Mouse (Mus musculus) midbrain, embryonic 13.5 days (tissue): ENCODE measurements around the gene Igf1r. TPM values are rescaled to one million over a fixed set of nuclear protein-coding genes. Genes with fewer than 3 reads are reported as not detected.

Experiments used
- ATAC-seq: fragments of 200-750 bp; cut with Nextera tagmentation; 2 replicates; pipeline ENCODE4 v1.8.0; 2017; ENCODE audit warnings: mild to moderate bottlenecking, moderate TSS enrichment, moderate library complexity
- H3K27ac ChIP-seq: fragments of 300-500 bp; sonication (generic); 2 replicates; pipeline ENCODE4 v1.5.1; 2015; ENCODE audit warnings: inconsistent platforms, mild to moderate bottlenecking, moderate library complexity
- H3K27me3 ChIP-seq: fragments of 300-500 bp; sonication (generic); 2 replicates; pipeline ENCODE4 v1.6.1; 2015; ENCODE audit warnings: mild to moderate bottlenecking, inconsistent platforms
- H3K36me3 ChIP-seq: fragments of 300-500 bp; sonication (generic); 2 replicates; pipeline ENCODE4 v1.6.1; 2015; ENCODE audit warnings: mild to moderate bottlenecking, inconsistent platforms
- H3K4me1 ChIP-seq: fragments of 300-500 bp; sonication (generic); replicated peaks from 2 replicates; pipeline ENCODE4 v1.6.1; 2015; ENCODE audit warnings: inconsistent platforms
- H3K4me2 ChIP-seq: fragments of 300-500 bp; sonication (generic); replicated peaks from 2 replicates; pipeline ENCODE4 v1.6.1; 2015; ENCODE audit warnings: moderate library complexity, mild to moderate bottlenecking, inconsistent platforms
- H3K4me3 ChIP-seq: fragments of 300-500 bp; sonication (generic); replicated peaks from 2 replicates; pipeline ENCODE4 v1.5.1; 2015; ENCODE audit warnings: mild to moderate bottlenecking, inconsistent platforms
- H3K9ac ChIP-seq: fragments of 300-500 bp; sonication (generic); replicated peaks from 2 replicates; pipeline ENCODE4 v1.6.1; 2015; ENCODE audit warnings: mild to moderate bottlenecking, inconsistent platforms
- H3K9me3 ChIP-seq: fragments of 300-500 bp; sonication (generic); 2 replicates; pipeline ENCODE4 v1.6.1; 2016; ENCODE audit warnings: mild to moderate bottlenecking, inconsistent platforms
- WGBS: fragments of 180-500 bp; shearing (Covaris S2); methylation state at CpG from one replicate; pipeline ENCODE4 v1.1.7; 2015; 5-methylcytosine and 5-hydroxymethylcytosine counted together
- polyA plus RNA-seq: library from polyadenylated mRNA; unstranded; fragments of >200 nt; fragmentation: Nextera tagmentation; extraction: Ambion mirVana; gene quantifications from 2 replicates; pipeline ENCODE4 v1.2.1, GENCODE M21; 2015

Gene Igf1r
- polyA plus RNA-seq, 1 experiment from 2014 or later, result 31.4 TPM

DNA sequence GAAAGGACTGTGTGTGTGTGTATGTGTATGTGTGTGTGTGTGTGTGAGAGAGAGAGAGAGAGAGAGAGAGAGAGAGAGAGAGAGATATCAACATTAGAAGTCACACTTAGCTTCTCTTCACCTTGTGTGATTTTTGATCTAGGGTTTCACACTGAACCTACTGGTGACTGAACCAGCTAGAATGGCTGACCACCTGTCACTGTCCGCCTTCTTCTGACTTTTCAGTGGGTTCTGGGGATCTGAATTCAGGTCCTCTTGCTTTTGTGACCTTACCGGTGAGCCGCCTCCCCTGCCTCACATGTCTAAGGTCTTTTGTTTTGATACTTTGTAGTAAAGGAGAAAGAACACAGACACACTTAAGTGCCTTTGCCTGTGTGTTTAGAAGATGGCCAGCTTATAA lies 118.4 kb downstream of the Igf1r start:
- Histone ChIP-seq H3K36me3 (no peaks in the 10 kb centered on the region), H3K9me3 (no peaks in the 10 kb centered on the region), H3K27ac (no peak overlapping the region), H3K4me3 (no peak overlapping the region), H3K27me3 (no peaks in the 10 kb centered on the region), H3K4me2 (no peak overlapping the region), H3K9ac (no peak overlapping the region), H3K4me1 (peaks cover 47% of the 10 kb centered on the region)
- 89% methylated on average over 3 of the region's 3 CpGs for WGBS
- no peak for ATAC-seq

- H3K27me3 ChIP-seq, result no peaks in the 10 kb centered on the region
- no peaks in the 10 kb centered on the region for H3K9me3 ChIP-seq
- no peak overlapping the region for H3K4me3 ChIP-seq
- H3K4me2 ChIP-seq, result no peak overlapping the region
- no peaks in the 10 kb centered on the region for H3K36me3 ChIP-seq
- no peak overlapping the region for H3K27ac ChIP-seq
- ATAC-seq, result no peak
- no peak overlapping the region for H3K9ac ChIP-seq
- 93% methylated on average over 11 of the region's 11 CpGs for WGBS
- H3K4me1 ChIP-seq, result peaks cover 47% of the 10 kb centered on the region
These were observed 119.1 kb downstream of the Igf1r start for GRCm38 (mm10) chr7:68071749-68072148.

- 0 out of 2 replicates have a peak, but pooled peaks have one; percentile 25 for ATAC-seq
- Histone ChIP-seq H3K36me3 (no peaks in the 10 kb centered on the region), H3K4me2 (no peak overlapping the region), H3K27me3 (no peaks in the 10 kb centered on the region), H3K4me1 (peaks cover 47% of the 10 kb centered on the region), H3K9ac (no peak overlapping the region), H3K4me3 (no peak overlapping the region), H3K27ac (no peak overlapping the region), H3K9me3 (no peaks in the 10 kb centered on the region)
- WGBS, result 78% methylated on average over 14 of the region's 14 CpGs
These were observed 120.2 kb downstream of the Igf1r start for GRCm38 (mm10) chr7:68072524-68073459.

DNA sequence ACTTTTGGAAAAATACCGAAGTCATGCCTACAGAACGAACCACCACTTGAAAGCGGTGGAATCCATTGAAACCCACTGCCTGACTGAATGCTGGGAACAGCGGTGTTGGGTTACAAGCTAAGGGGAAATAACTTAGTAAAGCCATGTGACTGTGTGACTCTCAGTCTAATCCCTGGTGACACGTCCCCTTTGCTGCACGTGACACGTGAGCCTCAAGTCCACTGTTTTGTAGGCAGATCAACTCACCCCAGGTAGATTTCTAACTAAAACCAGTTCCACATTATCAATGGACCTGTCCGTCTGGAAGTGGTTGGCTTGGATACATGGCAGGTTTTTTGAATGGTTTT lies 120.8 kb downstream of the Igf1r start:
- H3K9me3 ChIP-seq, result no peaks in the 10 kb centered on the region
- no peak overlapping the region for H3K4me3 ChIP-seq
- no peak overlapping the region for H3K4me2 ChIP-seq
- peaks cover 48% of the 10 kb centered on the region for H3K4me1 ChIP-seq
- no peaks in the 10 kb centered on the region for H3K27me3 ChIP-seq
- 32% methylated on average over 8 of the region's 8 CpGs for WGBS
- no peak overlapping the region for H3K27ac ChIP-seq
- H3K9ac ChIP-seq, result no peak overlapping the region
- no peaks in the 10 kb centered on the region for H3K36me3 ChIP-seq
- ATAC-seq, result 0 out of 2 replicates have a peak, but pooled peaks have one; percentile 31

DNA sequence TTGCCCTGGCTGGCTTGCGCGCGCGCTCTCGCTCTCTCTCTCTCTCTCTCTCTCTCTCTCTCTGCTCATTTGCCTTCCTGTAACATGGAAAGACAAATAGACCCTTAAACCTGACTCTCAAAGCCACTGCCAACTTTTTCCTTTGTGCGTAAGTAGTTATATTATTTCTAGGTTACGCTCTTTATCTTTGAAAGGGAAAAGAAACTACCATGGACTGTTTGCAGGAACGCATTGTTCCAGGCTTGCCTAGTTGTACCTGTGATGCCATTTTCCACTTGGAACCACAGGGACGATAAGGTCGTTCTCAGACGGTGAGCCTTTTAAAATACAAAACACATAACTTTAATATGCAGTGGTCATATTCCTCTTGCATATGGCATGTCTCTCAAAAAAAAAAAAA lies 122.1 kb downstream of the Igf1r start:
- Histone ChIP-seq H3K9me3 (no peaks in the 10 kb centered on the region), H3K4me3 (no peak overlapping the region), H3K4me1 (peaks cover 49% of the 10 kb centered on the region), H3K27me3 (no peaks in the 10 kb centered on the region), H3K9ac (no peak overlapping the region), H3K36me3 (no peaks in the 10 kb centered on the region), H3K4me2 (no peak overlapping the region), H3K27ac (no peak overlapping the region)
- WGBS, result 93% methylated on average over 11 of the region's 11 CpGs
- ATAC-seq, result no peak

- ATAC-seq, result no peak
- Histone ChIP-seq H3K36me3 (no peaks in the 10 kb centered on the region), H3K27me3 (no peaks in the 10 kb centered on the region), H3K4me1 (peaks cover 47% of the 10 kb centered on the region), H3K27ac (no peak overlapping the region), H3K9me3 (no peaks in the 10 kb centered on the region), H3K4me2 (no peak overlapping the region), H3K4me3 (no peak overlapping the region), H3K9ac (no peak overlapping the region)
- 81% methylated on average over 3 of the region's 3 CpGs for WGBS
These were observed 122.8 kb downstream of the Igf1r start for GRCm38 (mm10) chr7:68075401-68075800.

DNA sequence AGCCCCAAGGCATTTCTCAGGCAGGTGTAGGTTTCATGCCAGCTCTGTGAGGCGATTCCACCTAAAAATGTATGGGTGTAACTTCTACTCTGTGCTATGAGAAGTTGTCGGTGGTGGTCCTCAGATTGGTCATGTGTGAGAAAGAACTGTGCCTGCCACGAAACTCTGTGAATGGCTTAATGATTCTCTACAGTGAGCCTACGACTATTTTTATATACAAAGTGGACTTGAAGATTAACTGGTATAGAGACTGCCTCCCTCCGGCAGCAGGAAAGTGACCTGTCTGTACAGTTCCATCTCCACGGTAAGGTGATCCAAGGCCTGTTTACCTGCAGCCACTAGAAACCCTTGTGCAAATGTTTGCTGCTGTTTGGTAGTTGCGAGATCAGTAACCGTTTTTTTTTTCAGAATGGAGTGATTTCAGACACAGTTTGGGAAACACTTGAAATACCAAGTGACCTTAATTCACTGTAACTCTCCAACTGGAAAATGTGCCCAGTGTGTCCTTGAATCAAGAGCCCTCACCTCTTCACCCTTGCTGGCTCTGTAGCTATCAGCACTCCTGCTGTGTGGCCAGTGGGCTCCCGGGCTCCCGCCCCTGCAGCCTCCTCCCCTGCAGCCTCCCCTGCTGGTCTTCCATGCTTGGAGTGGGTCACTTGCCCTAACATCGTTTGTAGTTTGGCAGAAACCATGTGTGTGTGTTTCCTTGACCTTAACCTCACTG lies 127.7 kb downstream of the Igf1r start:
- H3K36me3 ChIP-seq, result no peaks in the 10 kb centered on the region
- no peak overlapping the region for H3K4me2 ChIP-seq
- H3K9ac ChIP-seq, result no peak overlapping the region
- H3K9me3 ChIP-seq, result no peaks in the 10 kb centered on the region
- ATAC-seq, result no peak
- H3K4me3 ChIP-seq, result no peak overlapping the region
- peaks cover 52% of the 10 kb centered on the region for H3K4me1 ChIP-seq
- no peaks in the 10 kb centered on the region for H3K27me3 ChIP-seq
- H3K27ac ChIP-seq, result no peak overlapping the region
- WGBS, result 53% methylated on average over 11 of the region's 11 CpGs

- no peak overlapping the region for H3K4me3 ChIP-seq
- H3K36me3 ChIP-seq, result no peaks in the 10 kb centered on the region
- under 1% methylated on average over 12 of the region's 12 CpGs for WGBS
- ATAC-seq, result peak; percentile 91
- H3K27me3 ChIP-seq, result no peaks in the 10 kb centered on the region
- peaks cover 70% of the 10 kb centered on the region for H3K4me1 ChIP-seq
- H3K9me3 ChIP-seq, result no peaks in the 10 kb centered on the region
- peak overlapping the region; percentile 35 for H3K4me2 ChIP-seq
- peak overlapping the region; percentile 51; the same call in 1 of the 2 replicates for H3K9ac ChIP-seq
- H3K27ac ChIP-seq, result peak overlapping the region; percentile 92
These were observed 132.7 kb downstream of the Igf1r start for GRCm38 (mm10) chr7:68085338-68085737.

- Histone ChIP-seq H3K9me3 (no peaks in the 10 kb centered on the region), H3K27me3 (no peaks in the 10 kb centered on the region), H3K27ac (peak overlapping the region; percentile 92), H3K36me3 (no peaks in the 10 kb centered on the region), H3K4me1 (peaks cover 66% of the 10 kb centered on the region), H3K9ac (peak overlapping the region; percentile 19; the same call in 1 of the 2 replicates), H3K4me3 (no peak overlapping the region), H3K4me2 (peak overlapping the region; percentile 35)
- ATAC-seq, result peak; percentile 59
- 13% methylated on average over 4 of the region's 4 CpGs for WGBS
These were observed 133.3 kb downstream of the Igf1r start for GRCm38 (mm10) chr7:68085870-68086341.

DNA sequence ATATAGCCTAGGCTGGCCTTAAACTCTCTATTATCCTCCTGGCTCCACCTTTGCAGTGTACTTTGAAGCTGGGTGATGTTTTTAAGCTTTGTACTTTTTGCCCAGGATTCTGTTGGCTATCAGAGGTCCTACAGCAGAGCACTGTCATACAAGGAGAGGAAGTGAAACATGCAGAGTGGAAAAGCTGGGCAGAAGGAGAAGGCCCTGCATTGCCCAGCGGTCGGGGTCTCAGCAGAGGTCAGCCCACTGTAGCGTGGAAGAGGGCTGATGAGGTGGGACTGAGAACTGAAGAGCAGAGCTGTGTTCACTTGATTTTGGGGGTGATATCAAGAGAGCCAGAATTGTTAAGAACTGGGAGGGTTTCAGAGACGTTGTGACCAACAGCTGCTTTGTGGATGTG lies 134.9 kb downstream of the Igf1r start:
- Histone ChIP-seq H3K9me3 (no peaks in the 10 kb centered on the region), H3K4me3 (no peak overlapping the region), H3K9ac (no peak overlapping the region), H3K4me2 (no peak overlapping the region), H3K27me3 (no peaks in the 10 kb centered on the region), H3K4me1 (peaks cover 59% of the 10 kb centered on the region), H3K36me3 (no peaks in the 10 kb centered on the region), H3K27ac (no peak overlapping the region)
- ATAC-seq, result no peak
- WGBS, result 54% methylated on average over 4 of the region's 4 CpGs

DNA sequence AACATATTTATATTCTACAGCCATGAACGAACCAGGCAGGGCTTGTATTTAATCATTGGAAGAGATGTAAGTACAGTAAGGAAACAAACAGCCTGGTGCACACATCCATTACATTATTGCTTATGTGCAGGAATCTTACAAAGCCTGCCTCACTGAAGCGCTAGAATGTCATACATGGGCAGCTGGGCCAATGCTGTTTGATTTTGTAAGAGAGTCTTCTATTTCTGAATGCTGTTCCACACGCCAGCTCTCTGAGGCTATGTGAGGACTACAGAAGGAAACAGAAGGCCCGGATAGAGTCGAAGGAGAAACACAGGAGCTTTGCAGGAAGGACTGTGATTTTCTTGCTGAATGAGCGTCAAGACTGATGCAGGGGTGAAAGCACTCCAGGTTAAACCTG lies 136.2 kb downstream of the Igf1r start:
- H3K27ac ChIP-seq, result peak overlapping the region; percentile 14; the same call in 1 of the 2 replicates

DNA sequence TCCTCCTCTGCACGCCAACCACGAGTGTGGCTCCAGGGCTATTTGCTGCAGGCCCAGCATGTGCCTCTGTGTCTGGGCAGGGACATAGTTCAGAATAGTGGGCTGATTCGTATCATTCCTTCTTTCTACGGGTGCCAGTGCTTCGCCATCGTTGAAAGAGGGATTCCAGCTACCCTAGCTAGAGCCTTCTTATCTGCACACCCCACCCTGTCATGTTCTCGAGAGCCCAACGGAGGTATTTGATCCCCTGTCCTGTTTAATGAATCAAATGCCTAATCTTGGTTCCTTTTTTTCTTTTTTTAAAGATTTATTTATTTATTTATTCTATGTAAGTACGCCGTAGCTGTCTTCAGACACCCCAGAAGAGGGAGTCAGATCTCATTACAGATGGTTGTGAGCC lies 137.1 kb downstream of the Igf1r start:
- no peaks in the 10 kb centered on the region for H3K9me3 ChIP-seq
- H3K27ac ChIP-seq, result no peak overlapping the region
- no peak overlapping the region for H3K4me3 ChIP-seq
- H3K4me2 ChIP-seq, result no peak overlapping the region
- no peaks in the 10 kb centered on the region for H3K27me3 ChIP-seq
- H3K36me3 ChIP-seq, result no peaks in the 10 kb centered on the region
- ATAC-seq, result no peak
- 88% methylated on average over 10 of the region's 10 CpGs for WGBS
- H3K4me1 ChIP-seq, result peaks cover 38% of the 10 kb centered on the region
- no peak overlapping the region for H3K9ac ChIP-seq

More for the DNA sequence above, 136.2 kb downstream of the Igf1r start:
- H3K27me3 ChIP-seq, result no peaks in the 10 kb centered on the region
- peaks cover 46% of the 10 kb centered on the region for H3K4me1 ChIP-seq
- H3K4me3 ChIP-seq, result no peak overlapping the region
- H3K9ac ChIP-seq, result no peak overlapping the region
- no peak overlapping the region for H3K4me2 ChIP-seq
- H3K36me3 ChIP-seq, result no peaks in the 10 kb centered on the region
- WGBS, result 81% methylated on average over 6 of the region's 6 CpGs
- no peaks in the 10 kb centered on the region for H3K9me3 ChIP-seq
- ATAC-seq, result no peak
